Mouse (Mus musculus) MEL-GATA-1-ER (cell line): ENCODE measurements around the gene Zbtb20.

Source experiments
- DNase-seq: peaks from one replicate; pipeline ENCODE4 v3.0.0-alpha.2; 2012; ENCODE audit warnings: low read depth; ENCODE audit errors: extremely low read depth

Zbtb20 gene

GRCm38 (mm10) chr16:43508166-43508998 lies 632.7 kb downstream of the Zbtb20 start:
- no peak for DNase-seq

- DNase-seq: no peak
Measured at GRCm38 (mm10) chr16:43510516-43510915, 634.8 kb downstream of the Zbtb20 start.

- DNase-seq: no peak
Measured at GRCm38 (mm10) chr16:43511531-43511930, 635.9 kb downstream of the Zbtb20 start.

GRCm38 (mm10) chr16:43513933-43514332 lies 638.3 kb downstream of the Zbtb20 start:
- no peak for DNase-seq

GRCm38 (mm10) chr16:43515538-43515937 lies 639.9 kb downstream of the Zbtb20 start:
- no peak for DNase-seq

GRCm38 (mm10) chr16:43520274-43520673 lies 644.6 kb downstream of the Zbtb20 start:
- no peak for DNase-seq

GRCm38 (mm10) chr16:43522482-43522881 lies 646.8 kb downstream of the Zbtb20 start:
- no peak for DNase-seq

- no peak for DNase-seq
Measured at GRCm38 (mm10) chr16:43524179-43524578, 648.5 kb downstream of the Zbtb20 start.

GRCm38 (mm10) chr16:43525624-43526023 lies 649.9 kb downstream of the Zbtb20 start:
- no peak for DNase-seq

- DNase-seq: no peak
Measured at GRCm38 (mm10) chr16:43528300-43528699, 652.6 kb downstream of the Zbtb20 start.

- DNase-seq: no peak
Measured at GRCm38 (mm10) chr16:43531328-43531727, 655.6 kb downstream of the Zbtb20 start.

GRCm38 (mm10) chr16:43534103-43534502 lies 658.4 kb downstream of the Zbtb20 start:
- no peak for DNase-seq

GRCm38 (mm10) chr16:43535912-43536311 lies 660.2 kb downstream of the Zbtb20 start:
- DNase-seq: no peak

GRCm38 (mm10) chr16:43537163-43537562 lies 661.5 kb downstream of the Zbtb20 start:
- no peak for DNase-seq

- no peak for DNase-seq
Measured at GRCm38 (mm10) chr16:43539659-43540096, 664.0 kb downstream of the Zbtb20 start.

- DNase-seq: peak; percentile 39
Measured at GRCm38 (mm10) chr16:43540108-43540507, 664.4 kb downstream of the Zbtb20 start.

GRCm38 (mm10) chr16:43540546-43541167 lies 665.0 kb downstream of the Zbtb20 start:
- no peak for DNase-seq

GRCm38 (mm10) chr16:43545261-43545660 lies 669.6 kb downstream of the Zbtb20 start:
- no peak for DNase-seq

GRCm38 (mm10) chr16:43547323-43548180 lies 671.9 kb downstream of the Zbtb20 start:
- DNase-seq: no peak

- no peak for DNase-seq
Measured at GRCm38 (mm10) chr16:43548774-43549173, 673.1 kb downstream of the Zbtb20 start.

- DNase-seq: no peak
Measured at GRCm38 (mm10) chr16:43549425-43550089, 673.9 kb downstream of the Zbtb20 start.
